In genomic region chr8:122325196-122325595, GRCm38 (mm10) we compare ENCODE assay signal across 18 mouse cellular contexts. TPM values are rescaled to one million over a fixed set of nuclear protein-coding genes. Genes with fewer than 3 reads are reported as not detected.
DNase-seq lines count a peak whose midpoint lies in the region; ATAC-seq and TF ChIP-seq lines count a peak whose summit lies in the region.
"Had no signal": no experiment of that assay in that cellular context is flagged by ENCODE, and none has a peak within 500 bp of the region (broad histone marks: within the 10 kb centered on the region; RNA-seq: fewer than 3 reads in every experiment).

No protein-coding gene starts in this region.

- no peak for ATAC-seq in forebrain, embryonic 13.5 days
- no peak for ATAC-seq in kidney, embryonic 16.5 days (ENCODE audit: low FRiP score, low TSS enrichment)
- no peak for ATAC-seq in kidney, embryonic 15.5 days (replicated peaks; ENCODE audit: low FRiP score)
- ATAC-seq in stomach, embryonic 16.5 days (ENCODE audit: insufficient read depth, low FRiP score) = no peak
- ATAC-seq in stomach, postnatal 0 days (ENCODE audit: low FRiP score, low TSS enrichment) = no peak
- ATAC-seq: forebrain, embryonic 14.5 days had no signal

- DNase-seq in forebrain, embryonic 10.5 days (ENCODE audit: extremely low spot score, low spot score) = no peak
- DNase-seq in stomach, postnatal 0 days (ENCODE audit: low spot score) = no peak
- DNase-seq in adrenal gland, adult 18-20 months (ENCODE audit: low spot score in 2 of 2) = no peak
- DNase-seq in gastrocnemius, postnatal 36 days = no peak
- DNase-seq: adrenal gland, postnatal 10 days; cerebellum, postnatal 25 days; heart, postnatal 36 days; kidney, adult 9 months; layer of hippocampus, adult 9-11 months had no signal

- no peak overlapping the region for H3K9ac ChIP-seq in forebrain, embryonic 13.5 days
- 0 out of 2 replicates have a peak overlapping the region, but pooled peaks have one; percentile 2 for H3K9ac ChIP-seq in kidney, embryonic 16.5 days (replicated peaks; ENCODE audit: low read length)
- H3K9ac ChIP-seq in kidney, embryonic 15.5 days = no peak overlapping the region
- peak overlapping the region; percentile 58; the same call in 1 of the 2 replicates for H3K9ac ChIP-seq in stomach, embryonic 16.5 days (ENCODE audit: low read length)
- H3K9ac ChIP-seq in stomach, postnatal 0 days (ENCODE audit: low read length) = no peak overlapping the region

- H3K4me1 ChIP-seq in forebrain, embryonic 10.5 days = peaks cover 71% of the 10 kb centered on the region
- H3K4me1 ChIP-seq in forebrain, embryonic 13.5 days = peaks cover 24% of the 10 kb centered on the region
- H3K4me1 ChIP-seq in kidney, embryonic 16.5 days (ENCODE audit: insufficient read depth, low read length) = peaks cover 33% of the 10 kb centered on the region
- H3K4me1 ChIP-seq in kidney, embryonic 15.5 days = peaks cover 62% of the 10 kb centered on the region
- H3K4me1 ChIP-seq in stomach, embryonic 16.5 days (ENCODE audit: control insufficient read depth, insufficient read depth, low read length) = peaks cover 52% of the 10 kb centered on the region
- H3K4me1 ChIP-seq in stomach, postnatal 0 days (replicated peaks; ENCODE audit: control insufficient read depth, insufficient read depth) = 0 out of 2 replicates have a peak, but pooled peaks cover 2% of the 10 kb centered on the region

- no peaks in the 10 kb centered on the region for H3K9me3 ChIP-seq in forebrain, embryonic 10.5 days
- no peaks in the 10 kb centered on the region for H3K9me3 ChIP-seq in forebrain, embryonic 13.5 days (replicated peaks)
- H3K9me3 ChIP-seq in kidney, embryonic 16.5 days (ENCODE audit: low read length) = no peaks in the 10 kb centered on the region
- H3K9me3 ChIP-seq in kidney, embryonic 15.5 days (replicated peaks) = no peaks in the 10 kb centered on the region
- H3K9me3 ChIP-seq in stomach, embryonic 16.5 days (replicated peaks; ENCODE audit: control insufficient read depth, low read length) = no peaks in the 10 kb centered on the region
- H3K9me3 ChIP-seq in stomach, postnatal 0 days (ENCODE audit: control insufficient read depth, low read length) = no peaks in the 10 kb centered on the region
- H3K9me3 ChIP-seq: embryonic facial prominence, embryonic 12.5 days had no signal

- H3K27ac ChIP-seq in forebrain, embryonic 10.5 days = peak overlapping the region; percentile 75; the same call in 1 of the 2 replicates
- no peak overlapping the region for H3K27ac ChIP-seq in forebrain, embryonic 13.5 days
- no peak overlapping the region for H3K27ac ChIP-seq in kidney, embryonic 16.5 days (ENCODE audit: low read length)
- no peak overlapping the region for H3K27ac ChIP-seq in kidney, embryonic 15.5 days
- H3K27ac ChIP-seq in stomach, embryonic 16.5 days (ENCODE audit: low read length) = 0 out of 2 replicates have a peak overlapping the region, but pooled peaks have one; percentile 70
- H3K27ac ChIP-seq in stomach, postnatal 0 days (replicated peaks) = no peak overlapping the region; the same call in 1 of the 2 replicates
- H3K27ac ChIP-seq: embryonic facial prominence, embryonic 12.5 days had no signal

- no peak overlapping the region for H3K4me3 ChIP-seq in forebrain, embryonic 10.5 days
- H3K4me3 ChIP-seq in forebrain, embryonic 13.5 days = no peak overlapping the region
- H3K4me3 ChIP-seq in kidney, embryonic 16.5 days (ENCODE audit: low read length) = no peak overlapping the region
- H3K4me3 ChIP-seq in kidney, embryonic 15.5 days (replicated peaks) = no peak overlapping the region
- H3K4me3 ChIP-seq in stomach, embryonic 16.5 days (replicated peaks; ENCODE audit: low read length) = no peak overlapping the region
- no peak overlapping the region for H3K4me3 ChIP-seq in stomach, postnatal 0 days (ENCODE audit: low read depth, low read length)
- H3K4me3 ChIP-seq: embryonic facial prominence, embryonic 12.5 days had no signal

- TF ChIP-seq EP300 in stomach, postnatal 0 days (optimal IDR thresholded peaks at IDR 0.05) = no peak

- no peaks in the 10 kb centered on the region for H3K36me3 ChIP-seq in forebrain, embryonic 10.5 days (replicated peaks)
- H3K36me3 ChIP-seq in forebrain, embryonic 13.5 days (ENCODE audit: poor library complexity, severe bottlenecking) = no peaks in the 10 kb centered on the region
- H3K36me3 ChIP-seq in kidney, embryonic 16.5 days (ENCODE audit: insufficient read depth, low read length) = no peaks in the 10 kb centered on the region
- H3K36me3 ChIP-seq in kidney, embryonic 15.5 days = peaks cover 7% of the 10 kb centered on the region; the same call in 1 of the 2 replicates
- H3K36me3 ChIP-seq in stomach, embryonic 16.5 days (ENCODE audit: control insufficient read depth, insufficient read depth, low read length) = no peaks in the 10 kb centered on the region
- H3K36me3 ChIP-seq in stomach, postnatal 0 days (ENCODE audit: control insufficient read depth, insufficient read depth, low read length) = no peaks in the 10 kb centered on the region
- H3K36me3 ChIP-seq: embryonic facial prominence, embryonic 12.5 days had no signal

- peaks cover 41% of the 10 kb centered on the region for H3K27me3 ChIP-seq in forebrain, embryonic 10.5 days (ENCODE audit: poor library complexity, severe bottlenecking)
- H3K27me3 ChIP-seq in forebrain, embryonic 13.5 days = 0 out of 2 replicates have a peak, but pooled peaks cover 4% of the 10 kb centered on the region
- no peaks in the 10 kb centered on the region for H3K27me3 ChIP-seq in kidney, embryonic 16.5 days (ENCODE audit: insufficient read depth, low read length)
- no peaks in the 10 kb centered on the region for H3K27me3 ChIP-seq in kidney, embryonic 15.5 days
- no peaks in the 10 kb centered on the region for H3K27me3 ChIP-seq in stomach, embryonic 16.5 days (ENCODE audit: control insufficient read depth, insufficient read depth, low read length)
- no peaks in the 10 kb centered on the region for H3K27me3 ChIP-seq in stomach, postnatal 0 days (ENCODE audit: control insufficient read depth, insufficient read depth, low read length)

- intact Hi-C loops in gastrocnemius, postnatal 36 days (cut with DNase I) = no loop called here

- no peak for TF ChIP-seq CTCF in stomach, postnatal 0 days (IDR thresholded peaks at IDR 0.05; ENCODE audit: low read depth)

- 69% methylated on average over 2 of the region's 2 CpGs for WGBS in forebrain, embryonic 10.5 days
- WGBS in forebrain, embryonic 13.5 days = 72% methylated on average over 2 of the region's 2 CpGs
- 55% methylated on average over 2 of the region's 2 CpGs for WGBS in kidney, embryonic 16.5 days
- WGBS in kidney, embryonic 15.5 days = 63% methylated on average over 2 of the region's 2 CpGs
- WGBS in stomach, embryonic 16.5 days = 70% methylated on average over 2 of the region's 2 CpGs
- WGBS in stomach, postnatal 0 days = 52% methylated on average over 2 of the region's 2 CpGs

- no peak overlapping the region for H3K4me2 ChIP-seq in forebrain, embryonic 13.5 days
- no peak overlapping the region for H3K4me2 ChIP-seq in kidney, embryonic 16.5 days (replicated peaks; ENCODE audit: low read depth, low read length)
- no peak overlapping the region for H3K4me2 ChIP-seq in kidney, embryonic 15.5 days
- no peak overlapping the region for H3K4me2 ChIP-seq in stomach, embryonic 16.5 days (ENCODE audit: low read depth, low read length)
- no peak overlapping the region for H3K4me2 ChIP-seq in stomach, postnatal 0 days (replicated peaks; ENCODE audit: low read depth)

RNA-seq across cellular contexts. Expression of gene Trhr2, which starts 35.4 kb away (rescaled TPM):
- polyA plus RNA-seq in forebrain, embryonic 10.5 days (2016; fragmentation: Nextera tagmentation; extraction: Ambion mirVana) = not detected in 2 replicates
- not detected in 2 replicates for polyA plus RNA-seq in forebrain, embryonic 13.5 days (2015; fragmentation: Nextera tagmentation; extraction: Ambion mirVana)
- polyA plus RNA-seq in kidney, embryonic 16.5 days (2015; fragmentation: Nextera tagmentation; extraction: Ambion mirVana) = not detected in 2 replicates
- not detected in 2 replicates for polyA plus RNA-seq in kidney, embryonic 15.5 days (2015; fragmentation: Nextera tagmentation; extraction: Ambion mirVana)
- polyA plus RNA-seq in stomach, embryonic 16.5 days (2015; fragmentation: Nextera tagmentation; extraction: Ambion mirVana) = not detected in 2 replicates
- polyA plus RNA-seq in stomach, postnatal 0 days (2015; fragmentation: Nextera tagmentation; extraction: Ambion mirVana) = not detected in 2 replicates
- total RNA-seq in adrenal gland, adult 18-20 months (2021) = not detected
- not detected for total RNA-seq in gastrocnemius, postnatal 36 days (2021)
- total RNA-seq: adrenal gland, postnatal 10 days; gastrocnemius, adult 18-20 months; heart, postnatal 36 days; megakaryocyte progenitor cell, adult 5-6 weeks had no signal
- polyA plus RNA-seq: forebrain, embryonic 14.5 days; limb, embryonic 11.5 days had no signal

RNA-seq across cellular contexts. Expression of gene Zfpm1, which starts 43.3 kb away (rescaled TPM):
- polyA plus RNA-seq in forebrain, embryonic 10.5 days (2016; fragmentation: Nextera tagmentation; extraction: Ambion mirVana) = 0.82 and 0.88 TPM in 2 replicates
- 0.48 and 0.49 TPM in 2 replicates for polyA plus RNA-seq in forebrain, embryonic 13.5 days (2015; fragmentation: Nextera tagmentation; extraction: Ambion mirVana)
- polyA plus RNA-seq in kidney, embryonic 16.5 days (2015; fragmentation: Nextera tagmentation; extraction: Ambion mirVana) = 1.5 and 1.6 TPM in 2 replicates
- polyA plus RNA-seq in kidney, embryonic 15.5 days (2015; fragmentation: Nextera tagmentation; extraction: Ambion mirVana) = 2.2 and 2.4 TPM in 2 replicates
- 2.0 and 2.1 TPM in 2 replicates for polyA plus RNA-seq in stomach, embryonic 16.5 days (2015; fragmentation: Nextera tagmentation; extraction: Ambion mirVana)
- 2.3 and 2.8 TPM in 2 replicates for polyA plus RNA-seq in stomach, postnatal 0 days (2015; fragmentation: Nextera tagmentation; extraction: Ambion mirVana)
- total RNA-seq in adrenal gland, adult 18-20 months (2021) = 10 to 100 TPM; 11.8 to 14.2 TPM
- total RNA-seq in gastrocnemius, postnatal 36 days (2021) = 1 to 10 TPM; 5.6 to 8.9 TPM

RNA-seq across cellular contexts. Expression of gene Zc3h18, which starts 51.2 kb away (rescaled TPM):
- polyA plus RNA-seq in forebrain, embryonic 10.5 days (2016; fragmentation: Nextera tagmentation; extraction: Ambion mirVana) = 73.2 and 81.1 TPM in 2 replicates
- polyA plus RNA-seq in forebrain, embryonic 13.5 days (2015; fragmentation: Nextera tagmentation; extraction: Ambion mirVana) = 47.4 and 52.2 TPM in 2 replicates
- 50.1 and 50.6 TPM in 2 replicates for polyA plus RNA-seq in kidney, embryonic 16.5 days (2015; fragmentation: Nextera tagmentation; extraction: Ambion mirVana)
- 53.2 and 53.9 TPM in 2 replicates for polyA plus RNA-seq in kidney, embryonic 15.5 days (2015; fragmentation: Nextera tagmentation; extraction: Ambion mirVana)
- 28.1 and 32.4 TPM in 2 replicates for polyA plus RNA-seq in stomach, embryonic 16.5 days (2015; fragmentation: Nextera tagmentation; extraction: Ambion mirVana)
- polyA plus RNA-seq in stomach, postnatal 0 days (2015; fragmentation: Nextera tagmentation; extraction: Ambion mirVana) = 19.4 and 19.8 TPM in 2 replicates
- 10 to 100 TPM; 39.9 to 45.1 TPM for total RNA-seq in adrenal gland, adult 18-20 months (2021)
- total RNA-seq in gastrocnemius, postnatal 36 days (2021) = 10 to 100 TPM; 21.1 to 24.2 TPM

Comparison
In these comparisons a context has a peak if more than half of its experiments do, and no peak if none do; other contexts are left out.
1. H3K27ac ChIP-seq: peak in forebrain, embryonic 10.5 days (single experiment) and stomach, embryonic 16.5 days (single experiment); none in forebrain, embryonic 13.5 days (single experiment), kidney, embryonic 16.5 days (single experiment), kidney, embryonic 15.5 days (single experiment) and stomach, postnatal 0 days (single experiment).
2. H3K9ac ChIP-seq: peak in kidney, embryonic 16.5 days (single experiment) and stomach, embryonic 16.5 days (single experiment); none in forebrain, embryonic 13.5 days (single experiment), kidney, embryonic 15.5 days (single experiment) and stomach, postnatal 0 days (single experiment).